Mouse (Mus musculus) heart, adult 10 weeks (tissue): Measurements from ENCODE around the gene Prokr1. TPM values are rescaled to one million over a fixed set of nuclear protein-coding genes. Genes with fewer than 3 reads are reported as not detected.

Experiments used
- polyA plus RNA-seq: library from polyadenylated mRNA; stranded (reverse); fragments of 350-450 nt; fragmentation: Illumina TruSeq; extraction: RNeasy Lipid Tissue Mini Kit (QIAGEN cat#74804); gene quantifications from one replicate; pipeline ENCODE4 v1.2.3, GENCODE M21; 2014; ENCODE audit warnings: low read depth, low replicate concordance

The Prokr1 gene
- 0.13 TPM for polyA plus RNA-seq

DNA sequence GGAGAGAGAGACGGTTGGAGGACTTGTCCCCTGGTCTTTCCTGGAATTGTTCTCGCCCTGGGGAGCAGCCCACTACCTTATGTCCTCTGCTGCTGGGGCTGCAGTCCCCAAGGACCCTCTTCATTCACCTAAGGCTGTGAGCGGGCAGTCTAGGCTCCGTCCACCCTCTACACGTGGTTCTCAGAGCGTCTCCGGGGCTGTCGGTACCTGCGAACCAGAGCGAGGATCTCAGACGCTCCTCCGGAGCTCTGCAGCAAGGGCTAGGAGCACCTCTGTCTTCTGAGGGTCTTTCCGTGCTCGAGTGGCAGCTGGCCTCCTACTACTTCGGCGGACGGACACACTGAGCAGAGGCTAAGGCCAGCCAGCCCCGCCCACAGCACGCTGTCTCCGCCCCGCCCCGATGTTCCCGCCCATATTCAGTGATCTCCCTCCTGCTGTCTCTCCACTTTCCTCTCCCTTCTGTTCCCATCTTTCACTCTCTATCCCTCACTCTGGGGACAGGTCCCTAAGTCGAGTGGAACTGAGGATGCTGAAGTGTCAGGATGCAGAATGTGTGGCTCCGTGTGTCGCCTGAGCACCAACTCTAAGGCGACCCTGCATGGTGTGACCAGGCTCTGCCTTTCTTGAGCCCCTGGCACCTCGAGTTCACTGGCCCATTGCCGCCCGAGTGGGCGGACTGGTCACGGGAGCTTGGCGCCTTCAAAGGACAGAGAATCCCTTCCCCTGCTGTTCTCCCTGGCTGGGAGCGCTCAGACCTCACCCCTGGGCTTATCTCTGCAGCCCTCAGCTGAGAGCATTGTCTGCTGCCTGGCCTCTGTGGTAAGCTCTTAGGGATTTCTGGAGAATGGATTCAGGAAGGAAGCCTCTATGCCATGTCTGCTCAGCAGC, at the start of gene Prokr1:
TSS of gene Prokr1 (minus strand) at position 350 of the 888 bp plus-strand sequence.

DNA sequence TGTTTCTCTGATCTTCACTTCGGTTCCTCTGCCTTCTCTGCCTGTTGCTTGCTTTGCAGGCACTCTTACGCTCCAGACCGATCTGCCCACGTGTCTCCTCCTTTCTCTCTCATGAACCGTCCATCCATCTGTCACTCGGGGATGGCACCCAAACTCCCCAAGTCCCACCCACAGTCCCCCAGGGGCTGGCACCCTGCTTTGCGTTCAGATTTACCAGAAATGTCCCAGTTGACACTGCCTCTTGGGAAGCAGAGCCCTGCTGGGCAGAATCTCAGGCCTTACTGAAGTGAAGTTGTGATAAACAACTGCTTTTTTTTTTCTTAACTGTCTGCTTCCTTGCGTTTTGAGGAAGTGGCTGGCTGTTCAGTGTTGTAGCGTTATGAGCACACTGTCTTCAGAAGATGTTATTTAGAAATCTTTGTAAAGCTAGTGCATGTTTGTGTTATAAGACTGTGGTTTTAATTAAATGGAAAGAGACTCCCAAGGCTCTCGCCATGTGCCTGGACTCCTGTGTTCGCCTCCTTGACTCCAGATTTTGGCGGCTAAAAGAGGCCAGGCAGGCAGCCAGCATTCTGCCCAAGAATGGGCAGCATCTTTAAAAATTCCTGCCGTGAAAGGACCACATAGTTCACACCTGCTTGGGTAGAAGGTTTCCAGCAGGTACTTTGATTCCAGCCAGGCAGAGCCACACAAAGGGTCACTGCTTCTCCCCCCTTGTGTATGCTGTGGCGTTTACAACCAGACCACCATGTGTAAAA, 57.4 kb downstream of the Prokr1 start, which contains the start of gene Arhgap25:
TSS of gene Arhgap25 (minus strand) at position 307 of the 758 bp plus-strand sequence.

Other genes with a start within 250 kb of the Prokr1 start
- gene Gkn1, start 239.8 kb downstream of the Prokr1 start, polyA plus RNA-seq = not detected
- not detected for gene Gkn2, start 217.4 kb downstream of the Prokr1 start, polyA plus RNA-seq
- gene Gkn3, start 201.8 kb downstream of the Prokr1 start, polyA plus RNA-seq = 2.2 TPM
- 99.1 TPM for gene Bmp10, start 161.7 kb downstream of the Prokr1 start, polyA plus RNA-seq
- gene Arhgap25, start 57.5 kb downstream of the Prokr1 start, polyA plus RNA-seq = 3.2 TPM
- gene Aplf, start 81.5 kb upstream of the Prokr1 start, polyA plus RNA-seq = 2.7 TPM
- gene Efcc1, start 140.1 kb upstream of the Prokr1 start, polyA plus RNA-seq = 2.1 TPM
- not detected for gene Gp9, start 187.3 kb upstream of the Prokr1 start, polyA plus RNA-seq
- gene Rab43, start 221.4 kb upstream of the Prokr1 start, polyA plus RNA-seq = 6.0 TPM
- gene Gm45140, start 245.1 kb upstream of the Prokr1 start, polyA plus RNA-seq = 2.8 TPM
- 20.9 TPM for gene Isy1, start 248.1 kb upstream of the Prokr1 start, polyA plus RNA-seq